Comparison of ENCODE assay signal across 24 mouse cellular contexts in genomic region chr1:170665200-170665599, GRCm38 (mm10). TPM values are rescaled to one million over a fixed set of nuclear protein-coding genes. Genes with fewer than 3 reads are reported as not detected.
DNase-seq lines count a peak whose midpoint lies in the region; ATAC-seq and TF ChIP-seq lines count a peak whose summit lies in the region.
"Had no signal": no experiment of that assay in that cellular context is flagged by ENCODE, and none has a peak within 500 bp of the region (broad histone marks: within the 10 kb centered on the region; RNA-seq: fewer than 3 reads in every experiment).

No protein-coding gene starts in this region.

- peak; percentile 68 to 69 for DNase-seq in cerebellum, postnatal 14 days
- DNase-seq in cerebellum, adult 11 months, result no peak
- no peak for DNase-seq in layer of hippocampus, adult 2 months (ENCODE audit: low spot score in 2 of 2)
- no peak for DNase-seq in layer of hippocampus, adult 9-10 months (ENCODE audit: low spot score)
- DNase-seq in Muller cell, postnatal 12 days (ENCODE audit: inconsistent ontology term), result peak; percentile 68
- DNase-seq in embryo, embryonic 10 days (ENCODE audit: low spot score), result no peak
- DNase-seq in heart, adult 11 months, result no peak
- DNase-seq: adrenal gland, adult 8-10 months; cerebellum, adult 11-12 months; gastrocnemius, postnatal 14 days; heart, postnatal 10 days; kidney, adult 11 months; lung, adult 18-20 months; retina, postnatal 1 day; right cerebral cortex, postnatal 4 days; thymus, adult 2 months had no signal

- 61% methylated on average over 7 of the region's 7 CpGs for whole genome bisulfite sequencing in embryonic facial prominence, embryonic 15.5 days

- peaks cover 9% of the 10 kb centered on the region; the same call in 1 of the 2 replicates for H3K4me1 ChIP-seq in embryonic facial prominence, embryonic 15.5 days
- H3K4me1 ChIP-seq: forebrain, embryonic 10.5 days; midbrain, embryonic 15.5 days had no signal

- no peak overlapping the region for H3K9ac ChIP-seq in embryonic facial prominence, embryonic 15.5 days
- H3K9ac ChIP-seq: hindbrain, embryonic 14.5 days; midbrain, embryonic 15.5 days had no signal

- H3K27ac ChIP-seq in layer of hippocampus, adult 2 months, result peak overlapping the region; percentile 60
- H3K27ac ChIP-seq in embryonic facial prominence, embryonic 15.5 days (replicated peaks), result peak overlapping the region; percentile 66
- H3K27ac ChIP-seq: forebrain, embryonic 10.5 days; kidney, postnatal 0 days; midbrain, embryonic 15.5 days had no signal

- peak; percentile 64; the same call in 1 of the 2 replicates for ATAC-seq in embryonic facial prominence, embryonic 15.5 days (ENCODE audit: insufficient number of reproducible peaks, low FRiP score, low TSS enrichment, low read depth)
- ATAC-seq: midbrain, embryonic 15.5 days had no signal

- H3K4me3 ChIP-seq in layer of hippocampus, adult 2 months, result no peak overlapping the region
- H3K4me3 ChIP-seq in embryonic facial prominence, embryonic 15.5 days (replicated peaks), result no peak overlapping the region
- H3K4me3 ChIP-seq: forebrain, embryonic 10.5 days; megakaryocyte, embryonic 14.5 days; midbrain, embryonic 15.5 days had no signal

- no peak for TF ChIP-seq CTCF in layer of hippocampus, adult 2 months (conservative IDR thresholded peaks at IDR 0.05)

- H3K4me2 ChIP-seq in embryonic facial prominence, embryonic 15.5 days (replicated peaks), result no peak overlapping the region
- H3K4me2 ChIP-seq: heart, embryonic 11.5 days; hindbrain, embryonic 14.5 days; liver, embryonic 11.5 days; midbrain, embryonic 15.5 days had no signal

- no peaks in the 10 kb centered on the region for H3K27me3 ChIP-seq in embryonic facial prominence, embryonic 15.5 days
- H3K27me3 ChIP-seq: midbrain, embryonic 15.5 days had no signal

- H3K9me3 ChIP-seq in embryonic facial prominence, embryonic 15.5 days (replicated peaks), result no peaks in the 10 kb centered on the region
- H3K9me3 ChIP-seq: forebrain, embryonic 10.5 days; midbrain, embryonic 15.5 days had no signal

- peaks cover 9% of the 10 kb centered on the region for H3K36me3 ChIP-seq in embryonic facial prominence, embryonic 15.5 days
- H3K36me3 ChIP-seq: midbrain, embryonic 15.5 days had no signal

RNA-seq across cellular contexts. Expression of gene Olfml2b, which starts 20.9 kb away (rescaled TPM):
- 10 to 100 TPM; 48.7 to 48.8 TPM for total RNA-seq in layer of hippocampus, adult 2 months (2021)
- polyA plus RNA-seq in embryonic facial prominence, embryonic 15.5 days (2015; fragmentation: Nextera tagmentation; extraction: Ambion mirVana), result 30.6 and 34.5 TPM in 2 replicates

Comparison
In these comparisons a context has a peak if more than half of its experiments do, and no peak if none do; other contexts are left out.
1. DNase-seq: peak in cerebellum, postnatal 14 days (2 of 2) and Muller cell, postnatal 12 days (single experiment); none in cerebellum, adult 11 months (single experiment), layer of hippocampus, adult 2 months (0 of 2), layer of hippocampus, adult 9-10 months (single experiment), embryo, embryonic 10 days (single experiment) and heart, adult 11 months (single experiment).